Mouse (Mus musculus) bone marrow, adult 2 months (tissue): ENCODE measurements at regions not wholly inside any gene's neighbourhood (a gene's known extent, or its start where the extent isn't known, plus 50 kb on each side); places are given as distances from the start of the nearest gene placed in this dataset.

Experiments
- H3K27ac ChIP-seq: fragments of 200-500 bp; 2 replicates; pipeline ENCODE4 v1.5.1; 2012; ENCODE audit warnings: low read depth, mild to moderate bottlenecking, control low read depth, inconsistent platforms, low read length; ENCODE audit not compliant: control insufficient read depth, poor library complexity, insufficient read depth
- H3K4me1 ChIP-seq: fragments of 200-500 bp; 2 replicates; pipeline ENCODE4 v1.6.1; 2011; ENCODE audit warnings: low read length; ENCODE audit not compliant: control insufficient read depth, insufficient read depth
- H3K4me3 ChIP-seq: fragments of 200-500 bp; replicated peaks from 2 replicates; pipeline ENCODE3; 2011; ENCODE audit warnings: mild to moderate bottlenecking, low read depth, low read length, control low read depth; ENCODE audit not compliant: control insufficient read depth
- CTCF ChIP-seq: fragments of 200-500 bp; IDR thresholded peaks from 2 replicates; pipeline ENCODE4 v1.5.1; 2011; ENCODE audit warnings: low read length, control low read depth; ENCODE audit not compliant: control insufficient read depth, insufficient read depth
- POLR2A ChIP-seq: fragments of 200-500 bp; IDR thresholded peaks from 2 replicates; pipeline ENCODE4 v1.6.1; 2011; ENCODE audit warnings: low read depth, mild to moderate bottlenecking, control low read depth, low read length, borderline replicate concordance; ENCODE audit not compliant: control insufficient read depth
- WGBS: fragments of 180-500 bp; shearing (Covaris S2); methylation state at CpG from one replicate; pipeline ENCODE4 v1.1.7; 2018; 5-methylcytosine and 5-hydroxymethylcytosine counted together

DNA sequence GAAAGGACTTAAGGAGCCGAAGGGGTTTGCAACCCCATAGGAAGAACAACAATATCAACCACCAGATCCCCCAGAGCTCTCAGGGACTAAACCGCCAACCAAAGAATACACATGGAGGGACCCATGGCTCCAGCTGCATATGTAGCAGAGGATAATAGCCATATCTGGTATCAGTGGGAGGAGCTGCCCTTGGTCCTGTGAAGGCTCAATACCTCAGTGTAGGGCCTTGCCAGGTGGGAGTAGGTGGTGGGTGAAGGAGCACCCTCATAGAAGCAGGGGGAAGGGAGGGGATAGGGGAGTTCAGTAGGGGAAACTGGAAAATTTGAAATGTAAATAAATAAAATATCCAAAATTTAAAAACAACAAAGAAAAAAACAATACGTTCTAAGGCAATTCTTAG is 128.7 kb upstream of the Slc24a2 start:
- WGBS = 76% methylated on average over 3 of the region's 3 CpGs
- Histone ChIP-seq H3K4me1 (no peaks in the 10 kb centered on the region; the same call in 1 of the 2 replicates), H3K4me3 (no peak overlapping the region), H3K27ac (no peak overlapping the region)
- TF ChIP-seq CTCF = no peak

DNA sequence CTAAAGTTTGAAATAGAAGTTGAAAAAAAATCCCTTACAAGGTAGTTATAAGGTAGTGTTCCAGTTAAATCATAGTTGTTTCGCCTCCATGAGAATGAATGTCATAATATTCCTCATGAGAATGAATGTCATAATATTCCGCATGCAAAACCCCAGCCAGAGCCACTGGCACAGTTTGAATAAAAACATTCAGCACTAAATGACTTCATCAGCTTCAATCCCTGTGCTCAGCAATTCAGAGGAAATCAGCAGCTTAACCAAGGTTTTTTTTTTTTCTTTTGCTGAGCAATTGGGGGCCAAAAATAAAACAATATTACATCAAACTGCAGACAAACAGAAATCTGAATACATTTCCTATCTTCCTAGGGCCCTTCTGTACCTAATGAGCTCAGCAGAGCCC is 102.7 kb upstream of the Slc24a2 start:
- Histone ChIP-seq H3K4me1 (no peaks in the 10 kb centered on the region), H3K27ac (no peak overlapping the region), H3K4me3 (no peak overlapping the region)
- TF ChIP-seq CTCF (no peak), POLR2A (no peak)
- 76% methylated on average over 2 of the region's 2 CpGs for WGBS

DNA sequence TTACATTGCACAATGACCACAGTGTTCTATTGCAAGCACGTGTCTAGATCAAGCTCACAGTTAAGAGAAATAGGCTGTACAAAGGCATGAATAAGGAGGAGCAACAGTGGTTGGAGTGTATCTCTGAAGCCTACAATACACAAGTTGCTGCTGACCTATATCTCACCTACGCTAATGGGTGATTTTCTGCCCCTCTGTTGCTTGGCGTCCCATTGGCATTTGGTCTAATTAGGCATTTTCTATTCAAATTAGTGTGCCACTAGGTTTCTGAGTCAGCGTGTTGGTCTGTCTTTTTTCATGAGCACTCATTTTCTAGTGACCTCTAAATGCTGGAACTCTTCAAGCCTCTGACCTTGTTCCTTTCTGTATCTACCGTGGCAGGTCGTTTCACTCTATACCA is 98.9 kb upstream of the Slc24a2 start:
- TF ChIP-seq CTCF (no peak), POLR2A (no peak)
- WGBS = 74% methylated on average over 6 of the region's 6 CpGs
- no peaks in the 10 kb centered on the region for H3K4me1 ChIP-seq

DNA sequence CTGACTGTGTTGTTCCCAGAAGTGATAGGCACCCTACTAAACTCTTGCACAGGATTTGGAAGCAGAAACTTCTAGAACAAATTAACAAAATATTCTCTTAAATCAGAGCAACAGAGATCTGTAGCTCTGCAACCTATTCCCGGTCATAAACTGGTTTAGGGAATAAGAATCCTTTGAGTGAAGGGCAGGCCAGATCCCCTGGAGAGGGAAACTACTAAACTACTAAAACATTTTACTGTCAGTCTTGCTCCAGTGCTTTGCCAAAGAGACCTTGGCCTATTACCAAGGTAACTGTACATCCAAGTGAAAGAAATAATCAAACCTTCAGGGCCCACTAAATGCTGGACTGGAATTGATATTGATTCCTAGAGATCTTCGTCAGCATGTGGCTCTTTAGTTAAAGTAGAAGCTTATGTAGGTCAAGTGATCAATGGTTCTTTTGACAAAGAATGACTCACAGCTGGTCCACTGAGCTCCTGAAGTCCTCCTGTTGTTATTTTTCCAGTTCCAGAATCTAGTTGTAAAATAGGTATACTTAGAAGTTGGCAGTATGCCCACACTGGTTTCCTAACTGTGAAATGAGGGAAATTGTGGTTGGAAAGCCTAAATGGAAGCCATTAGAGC is 91.6 kb upstream of the Slc24a2 start:
- no peak for TF ChIP-seq CTCF
- no peak for TF ChIP-seq POLR2A
- no peaks in the 10 kb centered on the region for H3K4me1 ChIP-seq
- no peak overlapping the region for H3K27ac ChIP-seq
- WGBS = 69% methylated on average over 2 of the region's 2 CpGs
- H3K4me3 ChIP-seq = no peak overlapping the region

More for the DNA sequence above, 98.9 kb upstream of the Slc24a2 start:
- Histone ChIP-seq H3K27ac (no peak overlapping the region), H3K4me3 (no peak overlapping the region)

DNA sequence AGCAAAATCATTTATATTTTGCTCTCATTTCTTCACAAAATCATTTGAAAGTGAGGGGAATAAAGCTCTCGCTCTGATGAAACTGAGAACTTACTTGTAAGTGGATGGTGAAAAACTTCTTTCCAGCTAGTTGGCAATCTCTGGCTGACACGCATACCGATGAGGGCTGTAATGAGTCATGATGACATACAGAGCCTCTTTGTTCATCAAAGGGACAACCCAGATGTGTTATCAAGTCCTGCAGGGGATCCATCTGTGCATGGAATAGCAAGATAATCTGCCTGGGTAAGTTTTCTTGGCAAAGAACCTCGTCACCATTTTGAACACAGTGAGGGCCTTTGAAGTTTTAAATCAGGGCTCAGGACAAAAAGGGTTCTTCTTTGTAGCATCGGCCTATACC is 67.9 kb upstream of the Slc24a2 start:
- TF ChIP-seq POLR2A (no peak), CTCF (no peak)
- WGBS = 71% methylated on average over 5 of the region's 5 CpGs
- H3K4me3 ChIP-seq = no peak overlapping the region
- no peaks in the 10 kb centered on the region for H3K4me1 ChIP-seq
- no peak overlapping the region for H3K27ac ChIP-seq

DNA sequence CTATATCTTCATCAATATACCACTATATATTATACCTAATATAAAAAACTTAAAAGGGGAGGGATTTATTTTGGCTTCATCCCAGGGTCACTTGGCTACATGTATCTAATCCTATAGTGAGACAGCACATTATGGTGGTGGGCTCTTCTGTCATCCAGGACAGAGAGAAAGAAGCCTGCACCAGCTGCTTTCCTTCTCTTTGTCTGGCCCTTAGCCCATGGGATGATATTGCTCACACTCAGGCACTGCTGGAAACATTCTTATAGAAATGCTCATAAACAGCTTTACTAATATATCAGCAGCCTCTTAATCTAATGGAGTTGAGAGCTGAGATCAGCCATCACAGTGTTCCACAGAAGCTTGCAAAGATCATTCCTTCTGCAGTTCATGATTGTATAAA is 64.3 kb upstream of the Slc24a2 start:
- no peak overlapping the region for H3K4me3 ChIP-seq
- H3K27ac ChIP-seq = no peak overlapping the region
- TF ChIP-seq CTCF (no peak), POLR2A (no peak)
- H3K4me1 ChIP-seq = no peaks in the 10 kb centered on the region
